Comparison of ENCODE assay signal across 16 mouse cellular contexts in genomic region chr2:75900281-75900680, GRCm38 (mm10).
"Had no signal": no experiment of that assay in that cellular context is flagged by ENCODE, and none has a peak within 500 bp of the region (broad histone marks: within the 10 kb centered on the region; RNA-seq: fewer than 3 reads in every experiment).

No protein-coding gene starts in this region.

- DNase-seq: kidney, postnatal 10 days; kidney, postnatal 4 days; liver, embryonic 13.5 days; lung, adult 18-20 months; retina, postnatal 1 day; right cerebral cortex, postnatal 4 days; spleen, adult 18-20 months; thymus, adult 2 months; thymus, postnatal 25 days had no signal

- H3K9ac ChIP-seq: limb, embryonic 13.5 days; liver, embryonic 13.5 days; midbrain, embryonic 12.5 days; neural tube, embryonic 13.5 days had no signal

- H3K4me3 ChIP-seq: layer of hippocampus, adult 2 months; limb, embryonic 13.5 days; liver, embryonic 13.5 days; midbrain, embryonic 12.5 days; neural tube, embryonic 13.5 days had no signal

- ATAC-seq: lung, postnatal 0 days; midbrain, embryonic 16.5 days had no signal

- H3K9me3 ChIP-seq: liver, embryonic 13.5 days; neural tube, embryonic 13.5 days had no signal

- H3K4me2 ChIP-seq: limb, embryonic 13.5 days; liver, embryonic 13.5 days; midbrain, embryonic 12.5 days; neural tube, embryonic 13.5 days had no signal

- H3K27me3 ChIP-seq: limb, embryonic 13.5 days; liver, embryonic 13.5 days; midbrain, embryonic 12.5 days; neural tube, embryonic 13.5 days had no signal

- H3K27ac ChIP-seq: layer of hippocampus, adult 2 months; limb, embryonic 13.5 days; liver, embryonic 13.5 days; macrophage; midbrain, embryonic 12.5 days; neural tube, embryonic 13.5 days had no signal

- H3K4me1 ChIP-seq: limb, embryonic 13.5 days; liver, embryonic 13.5 days; midbrain, embryonic 12.5 days; neural tube, embryonic 13.5 days had no signal
